Mouse (Mus musculus): Measurements from ENCODE around the gene Adk.
A peak's percentile ranks its signal among the peaks of the same experiment; 100 is the strongest.

The Adk gene

GRCm38 (mm10) chr14:21173973-21174745 lies 121.8 kb downstream of the Adk start:
- DNase-seq: no peak

- no peak for DNase-seq
Observed at GRCm38 (mm10) chr14:21174804-21175203, 122.4 kb downstream of the Adk start.

- DNase-seq: no peak
Observed at GRCm38 (mm10) chr14:21177781-21178180, 125.4 kb downstream of the Adk start.

GRCm38 (mm10) chr14:21178356-21178755 lies 126.0 kb downstream of the Adk start:
- DNase-seq: no peak

GRCm38 (mm10) chr14:21181053-21181452 lies 128.7 kb downstream of the Adk start:
- no peak for DNase-seq

GRCm38 (mm10) chr14:21191966-21192365 lies 139.6 kb downstream of the Adk start:
- DNase-seq: no peak

- DNase-seq: no peak
Observed at GRCm38 (mm10) chr14:21192749-21193148, 140.4 kb downstream of the Adk start.

DNA sequence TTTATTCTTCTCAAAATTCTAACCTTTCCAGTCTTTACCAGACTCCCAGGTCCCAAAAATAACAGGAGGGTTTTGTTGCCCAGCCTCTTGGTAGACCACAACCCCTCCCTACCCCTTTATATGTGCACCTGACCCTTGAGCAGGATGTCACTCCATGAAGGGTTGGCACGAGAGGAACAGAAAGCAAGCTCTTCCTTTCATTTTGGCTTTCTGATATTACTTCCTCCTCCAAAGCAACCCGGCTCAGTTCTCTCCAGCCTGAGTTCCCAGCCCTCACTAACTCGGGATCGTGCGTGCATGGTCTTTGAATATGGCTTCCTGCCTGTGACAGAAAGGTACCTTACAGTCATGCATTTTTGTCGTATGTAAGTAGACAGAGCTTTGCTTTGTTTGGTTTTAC lies 142.0 kb downstream of the Adk start:
- DNase-seq: no peak

GRCm38 (mm10) chr14:21200850-21201249 lies 148.5 kb downstream of the Adk start:
- no peak for DNase-seq

DNA sequence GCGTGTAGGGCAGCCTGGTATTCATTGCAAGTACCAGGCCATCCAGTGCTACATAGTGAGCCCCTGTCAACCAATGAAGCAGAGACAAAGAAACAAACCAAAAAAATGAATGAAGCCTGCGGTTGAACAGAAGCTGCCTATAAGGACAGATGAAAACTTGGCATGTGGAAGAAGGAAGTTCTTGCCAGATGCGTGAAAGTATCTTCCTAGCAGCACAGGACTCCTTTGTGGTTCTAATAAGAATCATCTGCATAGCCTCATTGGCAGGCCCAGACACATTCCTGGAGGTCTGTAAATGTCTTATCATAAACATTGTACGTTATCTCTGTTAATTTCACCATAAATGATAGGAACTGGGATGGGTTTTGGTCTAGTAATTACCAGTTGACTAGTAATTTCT lies 154.1 kb downstream of the Adk start:
- no peak for DNase-seq

GRCm38 (mm10) chr14:21221574-21222138 lies 169.3 kb downstream of the Adk start:
- no peak for DNase-seq

- no peak for DNase-seq
Observed at GRCm38 (mm10) chr14:21222206-21222605, 169.8 kb downstream of the Adk start.

GRCm38 (mm10) chr14:21223456-21223855 lies 171.1 kb downstream of the Adk start:
- no peak for DNase-seq

- DNase-seq: no peak
Observed at GRCm38 (mm10) chr14:21223971-21224635, 171.7 kb downstream of the Adk start.

- DNase-seq: no peak
Observed at GRCm38 (mm10) chr14:21237051-21237450, 184.7 kb downstream of the Adk start.

GRCm38 (mm10) chr14:21241105-21241504 lies 188.7 kb downstream of the Adk start:
- DNase-seq: no peak

GRCm38 (mm10) chr14:21251386-21251785 lies 199.0 kb downstream of the Adk start:
- no peak for DNase-seq

DNA sequence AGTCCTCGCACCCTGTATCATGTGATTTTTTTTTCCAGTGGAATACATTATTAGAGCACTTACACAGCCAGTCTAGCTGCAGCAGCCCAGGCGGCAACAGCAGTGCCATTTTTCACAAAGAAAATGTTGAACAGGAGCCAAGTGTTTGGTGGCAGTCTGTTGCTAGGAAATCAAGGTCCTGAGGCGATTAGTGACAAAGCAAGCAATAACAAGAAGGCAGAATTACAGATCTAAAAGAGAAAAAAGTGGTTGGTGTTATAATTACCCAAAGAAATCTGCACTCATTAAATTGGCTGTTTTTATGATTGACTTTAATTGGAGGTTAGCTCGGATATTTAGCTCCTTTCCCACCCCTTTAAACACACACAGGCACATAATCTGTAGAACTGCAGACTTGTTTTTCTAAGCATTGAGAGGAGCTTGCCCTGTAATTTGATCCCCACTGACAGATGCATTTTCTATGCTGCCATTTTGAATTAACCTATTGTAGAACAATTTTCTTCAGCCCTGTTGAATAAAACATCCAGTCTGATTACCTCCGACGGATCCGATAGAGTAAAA lies 200.0 kb downstream of the Adk start:
- DNase-seq: peak; percentile 10

GRCm38 (mm10) chr14:21253321-21253992 lies 201.1 kb downstream of the Adk start:
- no peak for DNase-seq

DNA sequence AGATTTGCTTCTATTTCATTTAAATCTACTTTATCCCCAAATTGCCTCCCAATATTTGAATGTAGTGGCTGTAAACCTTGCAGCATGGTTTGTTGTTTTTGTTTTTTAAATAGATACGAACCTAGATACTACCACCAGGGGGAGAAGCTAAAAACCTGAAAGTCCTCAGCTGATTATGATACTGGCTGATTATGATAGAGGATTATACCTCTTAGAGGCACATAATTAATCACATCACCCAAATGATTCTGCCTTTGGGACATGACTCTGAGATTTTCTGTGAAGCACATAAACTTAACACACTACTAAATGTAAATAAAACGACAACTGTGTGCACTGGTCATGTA lies 201.6 kb downstream of the Adk start:
- DNase-seq: no peak

DNA sequence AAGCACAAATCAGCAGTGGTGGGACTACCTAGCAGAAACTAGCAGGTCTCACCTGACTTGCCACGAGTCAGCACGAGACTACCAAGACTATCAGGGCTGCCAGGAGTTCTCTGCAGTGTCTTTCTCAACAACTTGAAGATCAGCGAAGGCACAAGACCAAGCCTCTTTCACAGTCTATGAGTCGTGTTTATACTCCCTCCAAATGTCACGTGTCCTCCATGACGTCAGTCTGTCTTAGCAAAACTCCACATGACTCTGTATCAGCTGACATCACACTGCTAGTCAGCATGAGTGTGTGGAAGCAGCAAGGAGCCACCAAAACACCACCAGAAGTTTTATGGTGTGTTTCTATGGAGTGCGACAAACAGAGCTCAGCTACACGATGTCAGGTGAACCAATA lies 215.9 kb downstream of the Adk start:
- DNase-seq: no peak

DNA sequence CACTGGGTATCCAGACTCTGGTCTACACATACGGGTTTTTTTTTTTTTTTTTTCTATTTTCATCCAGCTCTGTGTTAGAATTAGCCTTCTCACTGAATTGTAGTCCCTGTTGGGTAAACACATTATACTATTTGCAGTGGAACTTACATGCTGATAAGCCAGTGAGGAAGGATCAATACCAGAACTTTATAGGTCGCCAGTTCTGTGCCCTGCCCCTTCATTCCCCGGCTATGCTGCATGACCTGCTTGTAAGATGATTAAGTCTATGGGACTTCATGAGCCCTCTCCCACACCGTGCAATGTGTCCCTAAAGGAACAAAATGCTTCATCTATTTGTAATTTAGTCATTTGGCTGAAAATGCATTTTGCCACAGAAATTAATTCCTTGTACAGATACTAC lies 219.1 kb downstream of the Adk start:
- no peak for DNase-seq

- no peak for DNase-seq
Observed at GRCm38 (mm10) chr14:21275786-21276185, 223.4 kb downstream of the Adk start.

All from right cerebral cortex, postnatal 14 days (tissue).